ENCODE assay signal across 9 mouse cellular contexts in the genomic region with DNA sequence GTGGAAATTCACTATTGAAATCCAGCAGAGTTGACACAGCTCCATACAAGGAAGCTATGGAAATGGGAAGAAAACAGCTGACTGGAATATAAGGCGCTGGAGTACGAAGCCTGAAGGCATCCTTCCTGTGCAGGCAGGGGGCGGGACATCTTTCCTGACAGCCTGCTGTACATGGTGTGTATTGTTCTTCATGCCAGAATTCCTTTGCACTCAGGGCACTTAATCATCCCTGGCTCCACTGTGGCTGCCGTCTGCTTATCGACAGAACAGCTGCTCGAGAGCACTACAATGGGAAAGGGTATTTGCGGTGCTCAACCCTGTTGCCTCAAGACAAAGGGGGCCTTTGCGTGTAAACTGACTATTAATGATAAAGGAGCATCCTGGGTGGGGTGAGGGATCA. TPM values are rescaled to one million over a fixed set of nuclear protein-coding genes. Genes with fewer than 3 reads are reported as not detected.
A peak's percentile ranks its signal among the peaks of the same experiment; 100 is the strongest.
DNase-seq lines count a peak whose midpoint lies in the region; ATAC-seq lines count a peak whose summit lies in the region.
"Had no signal": no experiment of that assay in that cellular context is flagged by ENCODE, and none has a peak within 500 bp of the region (broad histone marks: within the 10 kb centered on the region; RNA-seq: fewer than 3 reads in every experiment).

No protein-coding gene starts in this region.

- peak; percentile 9 for DNase-seq in left cerebral cortex, postnatal 4 days
- DNase-seq in left cerebral cortex, adult 8-10 months (ENCODE audit: low spot score in 2 of 2): no peak
- DNase-seq in embryonic facial prominence, embryonic 10.5 days (ENCODE audit: low spot score): peak; percentile 14
- no peak for DNase-seq in cerebellum, adult 11 months
- DNase-seq in cerebellum, adult 11-12 months: no peak

- H3K9me3 ChIP-seq in embryonic facial prominence, embryonic 10.5 days: no peaks in the 10 kb centered on the region
- no peaks in the 10 kb centered on the region for H3K9me3 ChIP-seq in intestine, embryonic 16.5 days (ENCODE audit: control insufficient read depth, low read length)
- no peaks in the 10 kb centered on the region for H3K9me3 ChIP-seq in liver, embryonic 15.5 days (replicated peaks)
- H3K9me3 ChIP-seq in stomach, embryonic 15.5 days: no peaks in the 10 kb centered on the region

- no peak overlapping the region for H3K4me3 ChIP-seq in embryonic facial prominence, embryonic 10.5 days
- no peak overlapping the region for H3K4me3 ChIP-seq in intestine, embryonic 16.5 days (ENCODE audit: low read length)
- H3K4me3 ChIP-seq in liver, embryonic 15.5 days (replicated peaks): no peak overlapping the region
- no peak overlapping the region for H3K4me3 ChIP-seq in stomach, embryonic 15.5 days (replicated peaks)
- H3K4me3 ChIP-seq: erythroblast, embryonic 14.5 days had no signal

- no peaks in the 10 kb centered on the region for H3K36me3 ChIP-seq in embryonic facial prominence, embryonic 10.5 days (replicated peaks)
- H3K36me3 ChIP-seq in intestine, embryonic 16.5 days (ENCODE audit: control insufficient read depth, insufficient read depth, low read length): no peaks in the 10 kb centered on the region
- H3K36me3 ChIP-seq in liver, embryonic 15.5 days (replicated peaks): no peaks in the 10 kb centered on the region
- H3K36me3 ChIP-seq in stomach, embryonic 15.5 days: no peaks in the 10 kb centered on the region

- WGBS in embryonic facial prominence, embryonic 10.5 days: 46% methylated on average over 8 of the region's 8 CpGs
- WGBS in intestine, embryonic 16.5 days: 20% methylated on average over 8 of the region's 8 CpGs
- 37% methylated on average over 8 of the region's 8 CpGs for whole genome bisulfite sequencing in liver, embryonic 15.5 days (ENCODE audit: insufficient replicate concordance)
- WGBS in stomach, embryonic 15.5 days: 8% methylated on average over 8 of the region's 8 CpGs

- H3K9ac ChIP-seq in intestine, embryonic 16.5 days (ENCODE audit: low read depth, low read length): no peak overlapping the region
- no peak overlapping the region for H3K9ac ChIP-seq in liver, embryonic 15.5 days
- H3K9ac ChIP-seq in stomach, embryonic 15.5 days: no peak overlapping the region

- H3K4me2 ChIP-seq in intestine, embryonic 16.5 days (ENCODE audit: low read depth, low read length): no peak overlapping the region
- no peak overlapping the region for H3K4me2 ChIP-seq in liver, embryonic 15.5 days
- no peak overlapping the region for H3K4me2 ChIP-seq in stomach, embryonic 15.5 days

- no peak overlapping the region for H3K27ac ChIP-seq in embryonic facial prominence, embryonic 10.5 days (replicated peaks)
- no peak overlapping the region for H3K27ac ChIP-seq in intestine, embryonic 16.5 days (ENCODE audit: low read length)
- H3K27ac ChIP-seq in liver, embryonic 15.5 days (replicated peaks): no peak overlapping the region
- H3K27ac ChIP-seq in stomach, embryonic 15.5 days: no peak overlapping the region

- H3K4me1 ChIP-seq in embryonic facial prominence, embryonic 10.5 days: 0 out of 2 replicates have a peak, but pooled peaks cover 3% of the 10 kb centered on the region
- no peaks in the 10 kb centered on the region for H3K4me1 ChIP-seq in intestine, embryonic 16.5 days (ENCODE audit: control insufficient read depth, insufficient read depth, low read length)
- no peaks in the 10 kb centered on the region for H3K4me1 ChIP-seq in liver, embryonic 15.5 days (replicated peaks)
- peaks cover 3% of the 10 kb centered on the region; the same call in 1 of the 2 replicates for H3K4me1 ChIP-seq in stomach, embryonic 15.5 days

- intact Hi-C loops in left cerebral cortex, postnatal 4 days (cut with DNase I): no loop called here

- no peaks in the 10 kb centered on the region for H3K27me3 ChIP-seq in embryonic facial prominence, embryonic 10.5 days (replicated peaks; ENCODE audit: low read depth, poor library complexity, severe bottlenecking)
- no peaks in the 10 kb centered on the region for H3K27me3 ChIP-seq in intestine, embryonic 16.5 days (replicated peaks; ENCODE audit: control insufficient read depth, insufficient read depth, low read length)
- no peaks in the 10 kb centered on the region for H3K27me3 ChIP-seq in liver, embryonic 15.5 days
- H3K27me3 ChIP-seq in stomach, embryonic 15.5 days (replicated peaks): no peaks in the 10 kb centered on the region

- ATAC-seq in intestine, embryonic 16.5 days: peak; percentile 64
- ATAC-seq in liver, embryonic 15.5 days (ENCODE audit: insufficient read depth): peak; percentile 37; the same call in 1 of the 2 replicates
- ATAC-seq in stomach, embryonic 15.5 days (ENCODE audit: insufficient read depth, low FRiP score, low read depth): peak; percentile 31; the same call in 1 of the 2 replicates

RNA-seq across cellular contexts. Expression of a gene that starts 33.0 kb away (rescaled TPM):
- total RNA-seq in left cerebral cortex, postnatal 4 days (2021): 10 to 100 TPM; 39.1 to 40.8 TPM
- 10 to 100 TPM; 77.3 to 81.4 (median 79.9) TPM for total RNA-seq in left cerebral cortex, adult 8-10 months (2022)
- polyA plus RNA-seq in embryonic facial prominence, embryonic 10.5 days (2016; fragmentation: Nextera tagmentation; extraction: Ambion mirVana): 8.9 and 9.6 TPM in 2 replicates
- 6.3 and 6.6 TPM in 2 replicates for polyA plus RNA-seq in intestine, embryonic 16.5 days (2015; fragmentation: Nextera tagmentation; extraction: Ambion mirVana)
- polyA plus RNA-seq in liver, embryonic 15.5 days (2015; fragmentation: Nextera tagmentation; extraction: Ambion mirVana): 18.3 and 20.7 TPM in 2 replicates
- 4.7 and 4.8 TPM in 2 replicates for polyA plus RNA-seq in stomach, embryonic 15.5 days (2015; fragmentation: Nextera tagmentation; extraction: Ambion mirVana)

Comparison
In these comparisons a context has a peak if more than half of its experiments do, and no peak if none do; other contexts are left out.
1. DNase-seq: peak in left cerebral cortex, postnatal 4 days (single experiment) and embryonic facial prominence, embryonic 10.5 days (single experiment); none in left cerebral cortex, adult 8-10 months (0 of 2), cerebellum, adult 11 months (single experiment) and cerebellum, adult 11-12 months (single experiment).
2. Peak in every context shown above with its lines, with median percentiles within 50 percentile points of each other: ATAC-seq.